Mouse (Mus musculus): ENCODE data around the gene Ntm.

GRCm38 (mm10) chr9:29866101-29866500, 96.8 kb downstream of the Ntm start:
- no peak for TF ChIP-seq CTCF (IDR thresholded peaks at IDR 0.05; ENCODE audit: borderline replicate concordance, extremely low read depth, insufficient read depth, insufficient read length)
- TF ChIP-seq POLR2A (IDR thresholded peaks at IDR 0.05; ENCODE audit: borderline replicate concordance, extremely low read depth, insufficient read depth, insufficient read length, poor library complexity, severe bottlenecking) = no peak
